Mouse (Mus musculus): ENCODE measurements around the gene Rbms2. TPM values are rescaled to one million over a fixed set of nuclear protein-coding genes. Genes with fewer than 3 reads are reported as not detected.
A peak's percentile ranks its signal among the peaks of the same experiment; 100 is the strongest.

Rbms2 gene
- polyA plus RNA-seq, 2 experiments: 33.8 to 113 TPM

DNA sequence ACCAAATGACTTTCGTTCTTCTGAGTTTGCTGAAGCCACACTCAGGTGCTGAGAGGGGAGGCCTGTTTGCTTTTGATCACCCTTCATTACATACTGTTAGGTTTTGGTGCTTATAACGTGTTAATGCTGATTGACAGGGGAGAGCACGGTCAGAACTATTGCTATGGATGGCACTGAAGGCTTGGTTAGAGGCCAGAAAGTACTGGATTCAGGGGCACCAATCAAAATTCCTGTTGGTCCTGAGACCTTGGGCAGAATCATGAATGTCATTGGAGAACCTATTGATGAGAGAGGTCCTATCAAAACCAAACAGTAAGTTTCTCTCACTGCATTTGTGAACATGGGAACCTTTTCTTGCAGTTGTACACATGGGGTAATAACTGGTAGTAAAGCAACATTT lies 95.9 kb downstream of the Rbms2 start:
- no peak for ATAC-seq (ENCODE audit: low FRiP score, low read depth)
- peak overlapping the region; percentile 98 for H3K4me3 ChIP-seq (replicated peaks; ENCODE audit: low read length)
- no peaks in the 10 kb centered on the region for H3K9me3 ChIP-seq (ENCODE audit: control insufficient read depth, low read length)
- H3K4me1 ChIP-seq (ENCODE audit: control insufficient read depth, insufficient read depth, low read length): peaks cover 7% of the 10 kb centered on the region
- H3K4me2 ChIP-seq (replicated peaks; ENCODE audit: low read depth, low read length, severe bottlenecking): peak overlapping the region; percentile 94
- H3K9ac ChIP-seq (ENCODE audit: low read depth, low read length, severe bottlenecking): peak overlapping the region; percentile 96
- H3K36me3 ChIP-seq (ENCODE audit: control insufficient read depth, insufficient read depth, low read length): peaks cover 51% of the 10 kb centered on the region
- TF ChIP-seq POLR2A (IDR thresholded peaks at IDR 0.05; ENCODE audit: borderline replicate concordance, extremely low read depth, insufficient read depth, insufficient read length): no peak
- H3K27ac ChIP-seq (replicated peaks; ENCODE audit: low read depth, low read length): no peak overlapping the region
- DNase-seq (ENCODE audit: low spot score): no peak
- H3K27me3 ChIP-seq (ENCODE audit: control insufficient read depth, insufficient read depth, low read length): no peaks in the 10 kb centered on the region
- whole genome bisulfite sequencing: 4% methylated on average over 3 of the region's 3 CpGs

DNA sequence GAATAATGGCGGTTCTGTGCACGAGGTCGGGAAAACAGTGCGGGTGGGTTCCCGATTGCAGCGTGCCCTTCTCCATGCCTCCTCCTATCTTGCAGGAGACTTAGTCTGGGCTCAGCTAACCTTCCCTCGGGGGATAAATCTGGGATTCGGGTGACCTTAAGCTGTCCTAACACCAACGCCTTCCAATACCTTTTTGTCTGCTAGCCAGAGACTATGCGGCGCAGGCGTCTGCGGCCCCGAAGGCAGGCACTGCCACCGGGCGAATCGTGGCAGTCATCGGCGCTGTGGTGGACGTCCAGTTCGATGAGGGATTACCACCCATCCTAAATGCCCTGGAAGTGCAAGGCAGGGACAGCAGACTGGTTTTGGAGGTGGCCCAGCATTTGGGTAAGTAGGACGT lies 96.4 kb downstream of the Rbms2 start:
- Histone ChIP-seq H3K27ac (replicated peaks; ENCODE audit: low read depth, low read length) (peak overlapping the region; percentile 82), H3K4me3 (replicated peaks; ENCODE audit: low read length) (peak overlapping the region; percentile 98), H3K9me3 (ENCODE audit: control insufficient read depth, low read length) (no peaks in the 10 kb centered on the region), H3K27me3 (ENCODE audit: control insufficient read depth, insufficient read depth, low read length) (no peaks in the 10 kb centered on the region), H3K36me3 (ENCODE audit: control insufficient read depth, insufficient read depth, low read length) (peaks cover 46% of the 10 kb centered on the region), H3K9ac (ENCODE audit: low read depth, low read length, severe bottlenecking) (peak overlapping the region; percentile 96), H3K4me1 (ENCODE audit: control insufficient read depth, insufficient read depth, low read length) (peaks cover 7% of the 10 kb centered on the region), H3K4me2 (replicated peaks; ENCODE audit: low read depth, low read length, severe bottlenecking) (peak overlapping the region; percentile 94)
- under 1% methylated on average over 22 of the region's 22 CpGs for WGBS
- ATAC-seq (ENCODE audit: low FRiP score, low read depth): no peak
- DNase-seq (ENCODE audit: low spot score): no peak
- TF ChIP-seq POLR2A (IDR thresholded peaks at IDR 0.05; ENCODE audit: borderline replicate concordance, extremely low read depth, insufficient read depth, insufficient read length): no peak

DNA sequence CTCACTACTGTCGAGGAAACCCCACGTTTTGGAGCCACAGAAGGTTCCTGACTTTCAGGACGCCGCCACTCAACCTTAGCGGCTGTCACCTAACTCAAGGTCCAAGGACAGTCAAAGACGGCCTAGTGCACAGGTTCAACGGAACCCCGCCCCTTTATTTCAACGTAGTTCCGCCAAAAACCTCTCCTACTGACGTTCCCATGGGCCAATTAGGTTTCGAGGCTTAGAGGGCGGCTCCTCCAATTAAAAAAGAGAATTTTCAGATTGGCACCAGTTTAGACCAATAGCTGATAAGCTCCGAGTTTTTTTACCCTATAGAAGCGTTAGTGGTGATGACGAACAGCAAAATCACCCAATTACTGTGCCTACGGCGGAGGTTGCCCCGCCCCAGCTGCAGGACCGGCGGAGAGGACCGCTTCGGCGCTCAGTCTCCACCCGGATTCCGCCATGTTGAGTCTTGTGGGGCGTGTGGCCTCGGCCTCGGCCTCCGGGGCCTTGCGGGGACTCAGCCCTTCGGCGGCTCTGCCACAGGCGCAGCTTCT lies 97.1 kb downstream of the Rbms2 start, which contains the start of gene Atp5b:
Gene Atp5b (plus strand): TSS at position 394 of the 542 bp plus-strand sequence.
- Histone ChIP-seq H3K9me3 (ENCODE audit: control insufficient read depth, low read length) (no peaks in the 10 kb centered on the region), H3K9ac (ENCODE audit: low read depth, low read length, severe bottlenecking) (peak within 1 kb of the TSS; percentile 96), H3K4me3 (replicated peaks; ENCODE audit: low read length) (peak within 1 kb of the TSS; percentile 98), H3K4me1 (ENCODE audit: control insufficient read depth, insufficient read depth, low read length) (peaks cover 7% of the 10 kb centered on the region), H3K27me3 (ENCODE audit: control insufficient read depth, insufficient read depth, low read length) (no peaks in the 10 kb centered on the region), H3K27ac (replicated peaks; ENCODE audit: low read depth, low read length) (peak within 1 kb of the TSS; percentile 82), H3K36me3 (ENCODE audit: control insufficient read depth, insufficient read depth, low read length) (peaks cover 39% of the 10 kb centered on the region), H3K4me2 (replicated peaks; ENCODE audit: low read depth, low read length, severe bottlenecking) (peak within 1 kb of the TSS; percentile 94)
- WGBS: under 1% methylated on average over 30 of the region's 34 CpGs
- ATAC-seq (ENCODE audit: low FRiP score, low read depth) (peak; percentile 99), DNase-seq (ENCODE audit: low spot score) (peak; percentile 100)
- TF ChIP-seq POLR2A (IDR thresholded peaks at IDR 0.05; ENCODE audit: borderline replicate concordance, extremely low read depth, insufficient read depth, insufficient read length): peak; percentile 92; the same call in 1 of the 2 replicates

DNA sequence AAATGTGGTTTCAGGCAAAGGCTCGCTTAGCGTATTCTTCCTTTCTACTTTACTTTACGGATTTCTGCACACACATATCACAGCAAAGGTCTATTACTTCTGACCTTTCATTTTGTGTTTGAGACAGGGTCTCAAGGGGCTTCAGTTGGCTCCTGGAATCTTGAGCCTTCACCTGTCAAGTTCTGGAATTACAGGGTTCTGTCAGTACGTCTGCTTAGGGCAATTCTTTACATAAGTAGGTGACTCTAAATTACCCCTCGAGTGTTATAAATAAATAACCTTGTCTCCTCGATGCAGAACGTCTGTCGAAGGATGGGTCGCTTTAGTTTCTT lies 97.7 kb downstream of the Rbms2 start:
- Histone ChIP-seq H3K27me3 (ENCODE audit: control insufficient read depth, insufficient read depth, low read length) (no peaks in the 10 kb centered on the region), H3K4me1 (ENCODE audit: control insufficient read depth, insufficient read depth, low read length) (peaks cover 7% of the 10 kb centered on the region), H3K4me3 (replicated peaks; ENCODE audit: low read length) (peak overlapping the region; percentile 98), H3K27ac (replicated peaks; ENCODE audit: low read depth, low read length) (0 out of 2 replicates have a peak overlapping the region, but pooled peaks have one; percentile 39), H3K9ac (ENCODE audit: low read depth, low read length, severe bottlenecking) (peak overlapping the region; percentile 37), H3K9me3 (ENCODE audit: control insufficient read depth, low read length) (no peaks in the 10 kb centered on the region), H3K4me2 (replicated peaks; ENCODE audit: low read depth, low read length, severe bottlenecking) (peak overlapping the region; percentile 94), H3K36me3 (ENCODE audit: control insufficient read depth, insufficient read depth, low read length) (peaks cover 36% of the 10 kb centered on the region)
- 13% methylated on average over 9 of the region's 9 CpGs for WGBS
- TF ChIP-seq POLR2A (IDR thresholded peaks at IDR 0.05; ENCODE audit: borderline replicate concordance, extremely low read depth, insufficient read depth, insufficient read length): no peak
- DNase-seq (ENCODE audit: low spot score): no peak
- ATAC-seq (ENCODE audit: low FRiP score, low read depth): no peak

DNA sequence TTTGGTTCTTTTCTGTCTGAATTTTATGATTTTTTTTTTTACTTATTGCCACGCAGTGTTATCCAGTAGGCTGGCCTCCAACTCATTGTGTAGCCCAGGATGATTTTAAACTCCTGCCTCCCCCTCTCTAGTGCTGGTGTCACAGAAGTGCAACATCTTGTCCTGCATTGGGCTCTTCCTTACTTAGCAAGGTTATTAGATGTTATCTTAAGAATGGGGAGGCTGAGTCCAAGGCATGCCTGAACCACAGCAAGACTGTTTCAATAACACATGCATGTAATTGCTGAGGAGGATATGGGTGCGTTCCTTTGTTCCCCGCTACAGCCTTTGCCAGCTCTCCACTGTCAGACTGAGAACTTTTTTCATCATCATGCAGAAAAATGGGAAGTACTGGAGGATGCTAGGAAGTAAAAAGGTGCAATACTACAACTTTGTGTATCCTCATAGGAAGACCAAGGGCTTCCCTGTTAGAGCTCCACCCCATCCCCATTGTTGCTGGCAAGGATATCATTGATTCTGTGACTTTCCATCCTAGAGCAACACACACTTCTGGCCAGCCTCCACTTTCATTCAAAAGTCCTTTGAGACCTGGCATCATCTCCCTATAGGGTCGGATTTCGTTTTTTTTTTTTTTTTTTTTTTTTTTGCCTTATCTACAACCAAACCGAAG lies 98.2 kb downstream of the Rbms2 start:
- peak overlapping the region; percentile 98 for H3K4me3 ChIP-seq (replicated peaks; ENCODE audit: low read length)
- no peak for TF ChIP-seq POLR2A (IDR thresholded peaks at IDR 0.05; ENCODE audit: borderline replicate concordance, extremely low read depth, insufficient read depth, insufficient read length)
- H3K9me3 ChIP-seq (ENCODE audit: control insufficient read depth, low read length): no peaks in the 10 kb centered on the region
- H3K4me1 ChIP-seq (ENCODE audit: control insufficient read depth, insufficient read depth, low read length): peaks cover 7% of the 10 kb centered on the region
- no peaks in the 10 kb centered on the region for H3K27me3 ChIP-seq (ENCODE audit: control insufficient read depth, insufficient read depth, low read length)
- peak overlapping the region; percentile 37 for H3K9ac ChIP-seq (ENCODE audit: low read depth, low read length, severe bottlenecking)
- H3K27ac ChIP-seq (replicated peaks; ENCODE audit: low read depth, low read length): no peak overlapping the region
- no peak for ATAC-seq (ENCODE audit: low FRiP score, low read depth)
- DNase-seq (ENCODE audit: low spot score): no peak
- 57% methylated on average over 6 of the region's 6 CpGs for WGBS
- peak overlapping the region; percentile 94 for H3K4me2 ChIP-seq (replicated peaks; ENCODE audit: low read depth, low read length, severe bottlenecking)
- H3K36me3 ChIP-seq (ENCODE audit: control insufficient read depth, insufficient read depth, low read length): peaks cover 36% of the 10 kb centered on the region

MicroRNA genes within 50 kb of the gene (microRNA counts, 519-probe panel; counts per million panel counts)
- not detected for microRNA mmu-miR-677

Small RNA genes within 50 kb of the gene (microRNA-seq; reads per million reads assigned to microRNA genes)
- gene Mir677: 18.5 reads per million, percentile 29 among the genes with 10 or more reads in this experiment

Other genes starting within 250 kb of the Rbms2 start
- gene Hsd17b6, start 172.7 kb downstream of the Rbms2 start, polyA plus RNA-seq (2012; rRNA removed): not detected in 2 replicates
- not detected in 2 replicates for gene Hsd17b6, start 172.7 kb downstream of the Rbms2 start, polyA plus RNA-seq (2014; fragmentation: Nextera tagmentation; extraction: Ambion mirVana)
- gene Prim1, start 165.1 kb downstream of the Rbms2 start, polyA plus RNA-seq (2012; rRNA removed): 47.6 and 59.5 TPM in 2 replicates
- 73.9 and 76.5 TPM in 2 replicates for gene Prim1, start 165.1 kb downstream of the Rbms2 start, polyA plus RNA-seq (2014; fragmentation: Nextera tagmentation; extraction: Ambion mirVana)
- 362 and 554 TPM in 2 replicates for gene Naca, start 144.7 kb downstream of the Rbms2 start, polyA plus RNA-seq (2012; rRNA removed)
- gene Naca, start 144.7 kb downstream of the Rbms2 start, polyA plus RNA-seq (2014; fragmentation: Nextera tagmentation; extraction: Ambion mirVana): 844 and 893 TPM in 2 replicates
- gene Ptges3, start 121.3 kb downstream of the Rbms2 start, polyA plus RNA-seq (2012; rRNA removed): 78.0 and 93.0 TPM in 2 replicates
- gene Ptges3, start 121.3 kb downstream of the Rbms2 start, polyA plus RNA-seq (2014; fragmentation: Nextera tagmentation; extraction: Ambion mirVana): 450 and 461 TPM in 2 replicates
- 1,269 and 2,071 TPM in 2 replicates for gene Atp5b, start 97.0 kb downstream of the Rbms2 start, polyA plus RNA-seq (2012; rRNA removed)
- 1,908 and 2,011 TPM in 2 replicates for gene Atp5b, start 97.0 kb downstream of the Rbms2 start, polyA plus RNA-seq (2014; fragmentation: Nextera tagmentation; extraction: Ambion mirVana)
- gene Baz2a, start 88.7 kb downstream of the Rbms2 start, polyA plus RNA-seq (2012; rRNA removed): 28.3 and 31.1 TPM in 2 replicates
- gene Baz2a, start 88.7 kb downstream of the Rbms2 start, polyA plus RNA-seq (2014; fragmentation: Nextera tagmentation; extraction: Ambion mirVana): 17.5 and 18.2 TPM in 2 replicates
- gene Gls2, start 14.2 kb upstream of the Rbms2 start, polyA plus RNA-seq (2012; rRNA removed): 4.8 and 5.8 TPM in 2 replicates
- gene Gls2, start 14.2 kb upstream of the Rbms2 start, polyA plus RNA-seq (2014; fragmentation: Nextera tagmentation; extraction: Ambion mirVana): 2.0 and 2.5 TPM in 2 replicates
- gene Spryd4, start 31.5 kb upstream of the Rbms2 start, polyA plus RNA-seq (2012; rRNA removed): 22.3 and 27.4 TPM in 2 replicates
- 36.9 and 38.7 TPM in 2 replicates for gene Spryd4, start 31.5 kb upstream of the Rbms2 start, polyA plus RNA-seq (2014; fragmentation: Nextera tagmentation; extraction: Ambion mirVana)
- gene Mip, start 45.5 kb upstream of the Rbms2 start, polyA plus RNA-seq (2012; rRNA removed): 0.88 and 1.7 TPM in 2 replicates
- gene Mip, start 45.5 kb upstream of the Rbms2 start, polyA plus RNA-seq (2014; fragmentation: Nextera tagmentation; extraction: Ambion mirVana): 0.17 and 0.37 TPM in 2 replicates
- 31.7 and 32.4 TPM in 2 replicates for gene Timeless, start 51.8 kb upstream of the Rbms2 start, polyA plus RNA-seq (2012; rRNA removed)
- 48.6 and 54.7 TPM in 2 replicates for gene Timeless, start 51.8 kb upstream of the Rbms2 start, polyA plus RNA-seq (2014; fragmentation: Nextera tagmentation; extraction: Ambion mirVana)
- gene Apon, start 73.8 kb upstream of the Rbms2 start, polyA plus RNA-seq (2012; rRNA removed): 0.58 and 0.72 TPM in 2 replicates
- gene Apon, start 73.8 kb upstream of the Rbms2 start, polyA plus RNA-seq (2014; fragmentation: Nextera tagmentation; extraction: Ambion mirVana): 0.30 and 0.57 TPM in 2 replicates
- 0.20 and 0.32 TPM in 2 replicates for gene Apof, start 88.4 kb upstream of the Rbms2 start, polyA plus RNA-seq (2012; rRNA removed)
- not detected in 2 replicates for gene Apof, start 88.4 kb upstream of the Rbms2 start, polyA plus RNA-seq (2014; fragmentation: Nextera tagmentation; extraction: Ambion mirVana)
- 20.5 and 22.1 TPM in 2 replicates for gene Stat2, start 90.3 kb upstream of the Rbms2 start, polyA plus RNA-seq (2012; rRNA removed)
- gene Stat2, start 90.3 kb upstream of the Rbms2 start, polyA plus RNA-seq (2014; fragmentation: Nextera tagmentation; extraction: Ambion mirVana): 12.9 and 13.2 TPM in 2 replicates
- gene Il23a, start 118.5 kb upstream of the Rbms2 start, polyA plus RNA-seq (2012; rRNA removed): 0.18 and 0.31 TPM in 2 replicates
- gene Il23a, start 118.5 kb upstream of the Rbms2 start, polyA plus RNA-seq (2014; fragmentation: Nextera tagmentation; extraction: Ambion mirVana): 0.28 TPM in 1 of 2 replicates, not detected in the other
- gene Pan2, start 123.0 kb upstream of the Rbms2 start, polyA plus RNA-seq (2012; rRNA removed): 49.7 and 58.0 TPM in 2 replicates
- 26.6 and 31.1 TPM in 2 replicates for gene Pan2, start 123.0 kb upstream of the Rbms2 start, polyA plus RNA-seq (2014; fragmentation: Nextera tagmentation; extraction: Ambion mirVana)
- 129 and 169 TPM in 2 replicates for gene Cnpy2, start 142.2 kb upstream of the Rbms2 start, polyA plus RNA-seq (2012; rRNA removed)
- 378 and 387 TPM in 2 replicates for gene Cnpy2, start 142.2 kb upstream of the Rbms2 start, polyA plus RNA-seq (2014; fragmentation: Nextera tagmentation; extraction: Ambion mirVana)
- 131 and 149 TPM in 2 replicates for gene Cs, start 157.4 kb upstream of the Rbms2 start, polyA plus RNA-seq (2012; rRNA removed)
- 173 and 174 TPM in 2 replicates for gene Cs, start 157.4 kb upstream of the Rbms2 start, polyA plus RNA-seq (2014; fragmentation: Nextera tagmentation; extraction: Ambion mirVana)
- 38.9 and 43.5 TPM in 2 replicates for gene Coq10a, start 188.7 kb upstream of the Rbms2 start, polyA plus RNA-seq (2012; rRNA removed)
- gene Coq10a, start 188.7 kb upstream of the Rbms2 start, polyA plus RNA-seq (2014; fragmentation: Nextera tagmentation; extraction: Ambion mirVana): 19.4 and 21.5 TPM in 2 replicates
- gene Ankrd52, start 196.8 kb upstream of the Rbms2 start, polyA plus RNA-seq (2012; rRNA removed): 50.7 and 59.8 TPM in 2 replicates
- gene Ankrd52, start 196.8 kb upstream of the Rbms2 start, polyA plus RNA-seq (2014; fragmentation: Nextera tagmentation; extraction: Ambion mirVana): 11.3 and 11.9 TPM in 2 replicates
- gene Slc39a5, start 220.9 kb upstream of the Rbms2 start, polyA plus RNA-seq (2012; rRNA removed): 0.39 and 0.55 TPM in 2 replicates
- gene Slc39a5, start 220.9 kb upstream of the Rbms2 start, polyA plus RNA-seq (2014; fragmentation: Nextera tagmentation; extraction: Ambion mirVana): 0.14 TPM in 1 of 2 replicates, not detected in the other
- gene Nabp2, start 231.2 kb upstream of the Rbms2 start, polyA plus RNA-seq (2012; rRNA removed): 38.9 and 42.3 TPM in 2 replicates
- 68.6 and 71.9 TPM in 2 replicates for gene Nabp2, start 231.2 kb upstream of the Rbms2 start, polyA plus RNA-seq (2014; fragmentation: Nextera tagmentation; extraction: Ambion mirVana)
- gene Rnf41, start 231.4 kb upstream of the Rbms2 start, polyA plus RNA-seq (2012; rRNA removed): 37.0 and 38.1 TPM in 2 replicates
- gene Rnf41, start 231.4 kb upstream of the Rbms2 start, polyA plus RNA-seq (2014; fragmentation: Nextera tagmentation; extraction: Ambion mirVana): 35.7 and 36.1 TPM in 2 replicates